Mouse (Mus musculus) splenic B cell, adult 2 months (primary cell): ENCODE results near the gene Borcs5.
"Not testable (repeated sequence)": the region's sequence is repeated elsewhere in the genome, so short reads cannot be mapped to it uniquely, and the experiment has no call there.

Source experiments
- DNase-seq: peaks from one replicate; pipeline ENCODE4 v3.0.0-alpha.2; 2011; ENCODE audit warnings: low read depth, low spot score
- H3K27me3 ChIP-seq: 2 replicates; pipeline ENCODE4 v1.6.1; 2012; ENCODE audit warnings: mild to moderate bottlenecking, low read length, moderate library complexity, mixed read lengths; ENCODE audit not compliant: control insufficient read depth, poor library complexity, insufficient read depth, severe bottlenecking
- H3K36me3 ChIP-seq: 2 replicates; pipeline ENCODE4 v1.6.1; 2012; ENCODE audit warnings: mild to moderate bottlenecking, low read length, moderate library complexity, mixed read lengths; ENCODE audit not compliant: control insufficient read depth, poor library complexity, insufficient read depth, severe bottlenecking

Borcs5 gene

DNA sequence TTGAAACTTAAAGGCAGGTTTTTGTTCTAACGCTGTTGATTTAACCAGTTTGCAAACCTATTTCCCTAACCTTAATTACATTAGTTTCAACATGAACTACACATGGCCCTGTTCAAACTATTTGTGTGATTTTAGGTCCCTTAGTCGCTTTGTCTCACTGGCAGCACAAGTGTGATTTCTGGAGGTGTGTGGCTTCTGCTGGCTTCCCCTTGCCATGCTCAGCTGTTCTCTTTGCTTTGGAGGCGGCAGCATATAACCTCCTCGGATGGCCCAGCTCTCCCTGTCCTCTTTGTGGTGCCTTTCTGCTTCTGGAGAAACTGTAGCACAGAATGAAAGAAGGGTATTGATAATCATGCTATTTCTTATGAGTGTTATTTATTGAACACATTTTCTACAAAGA lies 38.2 kb downstream of the Borcs5 start:
- Histone ChIP-seq H3K27me3 (no peaks in the 10 kb centered on the region), H3K36me3 (no peaks in the 10 kb centered on the region)
- no peak for DNase-seq

DNA sequence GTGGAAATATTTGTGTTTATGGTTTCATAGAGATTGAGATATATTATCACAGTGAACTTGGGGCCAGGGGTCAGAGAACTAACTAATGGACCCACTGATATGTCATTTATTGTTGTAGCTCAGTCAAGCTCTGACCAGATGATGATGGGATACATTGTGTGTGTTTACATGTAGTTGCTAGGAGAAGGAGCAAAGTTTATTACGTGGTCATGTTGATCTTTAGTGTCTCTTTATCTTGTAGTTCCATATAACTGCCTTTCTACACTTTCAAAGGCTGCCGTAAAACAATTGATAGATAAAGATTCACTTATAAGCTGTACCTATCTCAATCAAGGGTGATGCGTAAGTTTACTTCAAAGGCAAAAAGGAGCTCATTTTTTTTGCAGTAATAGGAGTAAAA lies 38.7 kb downstream of the Borcs5 start:
- Histone ChIP-seq H3K36me3 (no peaks in the 10 kb centered on the region), H3K27me3 (no peaks in the 10 kb centered on the region)
- no peak for DNase-seq

DNA sequence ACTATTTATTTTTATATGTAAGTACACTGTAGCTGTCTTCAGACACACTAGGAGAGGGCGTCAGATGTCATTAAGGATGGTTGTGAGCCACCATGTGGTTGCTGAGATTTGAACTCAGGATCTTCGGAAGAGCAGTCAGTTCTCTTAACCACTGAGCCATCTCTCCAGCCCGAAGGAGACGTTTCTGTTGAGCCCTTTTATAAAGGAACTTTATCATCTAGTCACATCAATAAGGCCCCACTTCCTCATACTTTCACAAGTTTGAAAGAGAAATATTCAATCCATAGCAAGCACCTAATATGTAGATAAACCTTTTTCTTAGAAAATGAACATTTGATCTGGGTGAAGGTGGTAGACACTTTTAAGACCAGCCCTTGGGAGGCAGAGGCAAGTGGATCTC lies 40.0 kb downstream of the Borcs5 start:
- H3K27me3 ChIP-seq, H3K36me3 ChIP-seq, DNase-seq: not testable (repeated sequence)

DNA sequence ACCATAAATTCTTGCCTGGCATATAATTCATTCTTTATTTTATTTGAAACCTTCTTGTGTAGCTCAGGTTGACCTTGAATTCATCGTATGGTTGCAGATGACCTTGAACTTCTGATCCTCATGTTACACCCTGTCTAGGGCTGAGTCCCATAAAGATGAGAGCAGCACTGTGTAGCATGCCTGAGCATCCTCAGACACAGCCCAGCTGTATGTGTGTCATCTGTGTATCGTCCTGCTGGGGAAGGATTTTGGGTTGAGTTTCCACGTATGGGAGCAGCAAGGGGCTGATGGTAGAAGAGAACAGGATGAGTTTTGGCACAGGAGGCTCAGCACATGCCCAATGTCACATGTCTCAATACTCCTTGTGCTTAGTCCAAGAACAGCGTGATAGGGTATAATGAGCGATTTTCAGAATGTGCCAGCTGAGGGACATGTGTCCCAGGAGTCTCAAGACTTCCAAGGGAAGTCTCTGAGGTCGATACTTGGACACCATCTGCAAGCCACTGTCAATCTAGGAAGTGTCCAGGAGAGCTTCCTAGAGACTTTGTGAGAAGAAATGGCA lies 45.1 kb downstream of the Borcs5 start:
- DNase-seq: no peak
- Histone ChIP-seq H3K36me3 (no peaks in the 10 kb centered on the region), H3K27me3 (no peaks in the 10 kb centered on the region)

DNA sequence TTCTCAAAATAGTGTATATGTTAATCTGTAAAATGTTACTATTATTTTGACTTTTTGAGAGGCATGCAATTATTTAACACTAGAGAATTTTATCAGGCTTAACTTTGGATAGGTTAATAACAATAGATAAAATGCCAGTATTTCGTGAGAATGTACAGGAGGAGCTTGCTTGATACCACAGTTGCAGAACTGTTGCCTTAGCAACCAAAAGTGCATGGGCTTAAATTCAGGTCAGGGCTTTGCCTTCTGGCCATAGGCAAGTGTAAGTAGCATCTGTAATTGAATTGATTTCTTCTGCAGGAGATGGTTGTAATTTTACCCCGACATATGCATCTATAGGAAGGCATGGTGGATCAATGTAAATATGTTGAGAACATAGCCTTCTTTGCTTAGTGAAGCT lies 45.7 kb downstream of the Borcs5 start:
- DNase-seq: no peak
- Histone ChIP-seq H3K27me3 (no peaks in the 10 kb centered on the region), H3K36me3 (no peaks in the 10 kb centered on the region)

DNA sequence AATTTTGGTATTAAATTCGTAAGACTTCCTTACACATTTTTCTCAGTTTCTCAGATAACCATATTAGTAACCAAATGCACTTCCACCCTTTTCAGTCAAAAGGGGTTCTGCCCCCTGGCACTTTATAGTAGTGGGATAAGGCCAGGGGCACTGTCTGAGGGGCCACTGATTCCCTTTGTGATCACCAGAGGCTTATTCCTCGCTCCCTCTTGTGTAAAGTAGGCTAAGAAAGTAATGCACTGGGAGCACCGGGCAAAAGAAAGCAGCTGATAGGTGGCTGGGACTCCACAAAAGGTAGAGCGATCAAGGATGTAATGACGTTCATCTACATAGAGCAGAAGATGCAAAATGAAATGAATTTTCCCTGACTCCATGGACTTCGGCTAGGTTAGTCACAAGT lies 46.2 kb downstream of the Borcs5 start:
- Histone ChIP-seq H3K36me3 (no peaks in the 10 kb centered on the region), H3K27me3 (no peaks in the 10 kb centered on the region)
- no peak for DNase-seq

DNA sequence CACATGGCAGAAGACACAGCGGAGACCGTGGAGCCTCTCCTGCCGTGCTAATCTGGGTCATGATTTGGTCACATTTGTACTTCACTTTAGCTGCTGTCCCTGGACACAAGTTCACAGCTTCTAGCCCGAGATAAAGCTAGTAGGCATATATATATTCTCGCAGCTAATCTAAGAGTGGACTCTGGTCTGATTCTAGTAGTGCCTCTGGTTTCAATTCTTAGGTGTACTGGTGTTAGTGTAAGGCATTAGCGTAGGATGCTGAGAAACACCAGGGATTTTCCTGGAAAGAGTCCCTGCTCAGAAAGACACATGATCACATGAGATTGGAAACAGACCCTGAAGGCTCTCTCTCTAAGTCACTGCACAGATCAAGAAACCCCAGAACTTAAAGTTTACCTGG lies 55.2 kb downstream of the Borcs5 start:
- no peak for DNase-seq
- no peaks in the 10 kb centered on the region for H3K27me3 ChIP-seq
- no peaks in the 10 kb centered on the region for H3K36me3 ChIP-seq

DNA sequence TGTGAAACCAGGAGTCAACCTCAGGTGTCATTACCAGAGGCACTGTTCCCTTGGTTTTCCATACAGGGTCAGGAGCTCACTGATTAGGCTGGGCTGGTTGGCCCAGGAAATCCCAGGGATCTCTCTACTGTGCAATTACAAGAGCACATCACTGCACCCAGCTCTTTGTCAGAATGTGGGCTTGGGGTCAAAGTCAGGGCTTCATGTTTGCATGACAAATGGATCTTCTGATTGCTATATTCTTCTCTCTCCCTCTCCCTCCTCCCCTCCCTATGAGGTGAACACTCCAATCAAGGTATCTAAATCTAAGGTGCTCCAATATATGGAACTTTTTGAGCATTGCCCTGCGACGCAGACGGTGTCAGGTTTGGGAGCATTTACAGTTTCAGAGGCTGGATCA lies 55.7 kb downstream of the Borcs5 start:
- DNase-seq: no peak
- H3K27me3 ChIP-seq: no peaks in the 10 kb centered on the region
- H3K36me3 ChIP-seq: no peaks in the 10 kb centered on the region

DNA sequence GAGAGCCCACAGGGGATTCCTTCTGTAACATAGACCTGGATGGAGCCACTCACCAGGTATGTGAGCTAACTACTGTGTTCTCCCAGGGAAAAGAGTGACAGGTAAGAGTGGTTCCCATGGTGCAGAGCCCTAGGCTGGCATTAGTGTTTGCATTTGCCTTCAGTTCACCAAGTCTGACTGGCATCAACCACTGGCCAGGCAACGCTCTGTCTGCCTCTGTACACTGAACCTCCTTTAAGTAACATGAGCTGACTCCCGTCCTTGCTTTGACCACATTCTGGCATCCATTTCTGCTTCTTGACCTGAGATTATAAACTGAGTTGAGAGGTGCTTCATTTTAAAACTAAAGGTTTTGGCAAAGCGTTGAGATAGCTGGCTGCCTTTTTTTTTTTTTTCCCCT lies 56.3 kb downstream of the Borcs5 start:
- Histone ChIP-seq H3K27me3 (no peaks in the 10 kb centered on the region), H3K36me3 (no peaks in the 10 kb centered on the region)
- no peak for DNase-seq

DNA sequence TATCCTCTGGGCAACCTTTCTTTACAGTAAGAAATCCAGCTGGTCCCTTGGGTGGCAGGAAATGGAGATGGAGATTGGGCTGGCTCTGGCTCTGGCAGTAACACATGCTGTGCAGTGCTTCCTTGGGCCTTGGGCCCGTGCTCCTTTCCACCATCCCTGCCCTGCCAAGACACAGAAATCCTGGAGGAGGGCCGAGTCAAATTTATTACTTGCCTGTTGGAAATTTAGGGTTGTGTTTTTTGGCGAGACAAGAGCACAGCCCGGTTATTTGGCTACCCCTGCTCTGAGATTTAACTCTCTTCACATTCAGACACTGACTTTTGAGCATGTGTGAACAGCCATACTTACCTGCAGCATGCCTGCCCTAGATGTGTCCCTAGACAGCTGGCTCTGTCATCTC lies 56.8 kb downstream of the Borcs5 start:
- H3K36me3 ChIP-seq: no peaks in the 10 kb centered on the region
- no peaks in the 10 kb centered on the region for H3K27me3 ChIP-seq
- DNase-seq: no peak

DNA sequence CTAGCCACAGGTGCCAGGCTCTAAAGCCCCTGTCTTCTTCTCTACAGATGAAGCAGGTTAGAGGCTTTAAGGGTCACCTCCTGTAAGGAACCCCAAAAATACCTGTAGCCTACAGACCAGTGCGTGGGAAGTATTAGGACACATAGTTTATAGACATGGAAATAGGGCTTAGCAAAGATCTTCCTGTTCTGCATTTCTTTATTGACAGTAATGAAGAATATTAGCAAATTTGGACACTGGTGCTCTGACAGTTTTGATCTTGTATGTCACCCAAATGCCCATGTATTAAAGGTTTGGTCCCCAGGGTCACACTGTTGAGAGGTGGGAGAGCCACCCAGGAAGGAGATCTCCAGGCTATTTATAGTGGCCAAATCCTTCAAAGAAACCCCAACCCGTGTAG lies 57.2 kb downstream of the Borcs5 start:
- Histone ChIP-seq H3K36me3 (no peaks in the 10 kb centered on the region), H3K27me3 (no peaks in the 10 kb centered on the region)
- DNase-seq: no peak

DNA sequence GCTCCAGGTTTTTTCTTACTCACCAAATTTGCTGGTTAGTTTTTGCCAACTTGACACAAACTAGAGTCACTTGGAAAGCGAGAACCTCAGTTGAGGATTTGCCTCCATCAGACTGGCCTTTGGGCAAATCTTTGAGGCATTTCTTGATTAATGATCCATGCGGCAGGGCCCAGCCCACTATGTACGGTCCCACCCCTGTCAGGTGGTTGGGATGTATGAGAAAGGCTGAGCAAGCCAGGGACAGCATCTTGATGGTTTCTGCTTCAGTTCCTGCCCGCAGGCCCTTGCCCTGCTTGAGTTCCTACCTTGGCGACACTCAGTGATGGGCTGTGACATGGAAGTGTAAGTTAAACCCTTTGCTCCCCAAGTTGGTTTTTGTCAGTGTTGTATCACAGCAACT lies 58.9 kb downstream of the Borcs5 start:
- H3K27me3 ChIP-seq: no peaks in the 10 kb centered on the region
- DNase-seq: no peak
- no peaks in the 10 kb centered on the region for H3K36me3 ChIP-seq

DNA sequence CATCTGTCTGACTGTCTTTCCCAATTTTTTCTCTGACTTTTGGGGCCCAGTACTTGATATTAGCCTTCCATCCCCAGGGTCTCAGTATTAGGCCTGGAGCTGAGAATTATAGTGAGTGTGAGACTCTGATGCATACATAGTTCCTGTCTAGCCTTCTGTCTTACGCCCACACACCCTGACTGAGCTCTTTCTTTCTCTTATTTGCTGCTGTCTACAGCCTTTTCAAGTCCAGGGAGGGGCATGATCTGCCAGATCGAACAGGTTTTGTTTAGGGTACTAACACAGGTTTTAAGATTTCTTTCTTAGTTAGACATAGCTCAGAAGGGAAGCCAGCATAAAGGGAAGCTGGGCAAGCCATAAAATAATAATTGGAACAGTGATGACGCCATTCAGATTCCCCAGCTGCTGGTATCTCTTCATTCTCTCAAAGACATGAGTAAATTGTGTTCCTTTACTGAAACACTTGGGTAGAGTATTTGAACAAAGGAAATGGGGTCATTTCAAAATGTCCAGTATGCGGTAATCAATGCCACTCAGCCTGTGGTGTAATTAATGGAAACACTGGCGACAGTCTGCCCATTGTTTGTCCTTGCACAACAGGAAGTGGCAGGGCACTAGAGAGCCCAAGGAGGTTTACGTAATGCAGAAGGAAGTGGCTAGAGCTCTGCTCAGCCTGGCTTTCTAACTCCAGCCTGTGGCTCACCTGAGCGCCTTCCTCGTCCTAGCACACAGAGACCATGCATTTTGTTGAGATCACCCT lies 61.3 kb downstream of the Borcs5 start:
- H3K27me3 ChIP-seq: no peaks in the 10 kb centered on the region
- DNase-seq: peak; percentile 36
- H3K36me3 ChIP-seq: no peaks in the 10 kb centered on the region

DNA sequence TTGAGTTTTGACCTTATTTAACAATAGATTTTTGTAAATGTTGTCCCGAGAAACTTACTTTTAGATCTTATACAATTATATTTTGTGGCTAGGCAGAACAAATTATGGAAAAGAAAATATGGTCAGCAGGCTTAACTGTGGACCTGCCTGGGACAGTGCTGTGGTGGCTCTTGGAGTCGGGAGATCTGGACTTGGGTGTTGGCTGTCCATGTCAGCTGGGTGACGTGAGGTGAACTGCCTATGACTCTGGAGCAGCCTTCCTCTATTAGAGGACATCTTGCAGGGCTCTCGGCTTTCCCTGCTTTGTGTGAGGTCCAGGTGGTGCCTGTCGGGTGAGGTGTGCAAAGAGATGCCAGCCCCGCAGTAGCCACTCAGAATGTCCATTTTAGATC lies 61.9 kb downstream of the Borcs5 start:
- Histone ChIP-seq H3K27me3 (no peaks in the 10 kb centered on the region), H3K36me3 (no peaks in the 10 kb centered on the region)
- no peak for DNase-seq

DNA sequence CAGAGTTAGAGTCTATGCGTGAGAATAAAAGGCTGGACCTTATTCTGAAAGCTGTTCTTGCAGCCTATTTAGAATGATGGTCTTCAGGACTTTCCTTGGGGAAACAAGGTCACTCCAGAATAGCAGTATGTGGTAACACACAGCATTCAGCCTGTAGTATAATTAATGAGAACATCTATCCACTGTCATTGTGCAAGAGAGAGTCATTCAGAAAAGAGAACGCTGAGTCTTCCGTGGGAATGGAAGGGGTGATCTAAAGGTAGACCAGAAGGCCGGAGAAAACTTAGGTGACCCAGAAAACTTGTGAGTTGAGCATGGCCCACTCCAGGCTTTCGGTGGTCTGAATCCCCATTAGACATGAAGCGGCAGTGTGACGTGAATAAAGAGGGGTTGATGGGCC lies 62.9 kb downstream of the Borcs5 start:
- no peak for DNase-seq

More for the DNA sequence above, 62.9 kb downstream of the Borcs5 start:
- Histone ChIP-seq H3K36me3 (no peaks in the 10 kb centered on the region), H3K27me3 (no peaks in the 10 kb centered on the region)
